Comparison of ENCODE assay signal across 15 mouse cellular contexts in the genomic region with DNA sequence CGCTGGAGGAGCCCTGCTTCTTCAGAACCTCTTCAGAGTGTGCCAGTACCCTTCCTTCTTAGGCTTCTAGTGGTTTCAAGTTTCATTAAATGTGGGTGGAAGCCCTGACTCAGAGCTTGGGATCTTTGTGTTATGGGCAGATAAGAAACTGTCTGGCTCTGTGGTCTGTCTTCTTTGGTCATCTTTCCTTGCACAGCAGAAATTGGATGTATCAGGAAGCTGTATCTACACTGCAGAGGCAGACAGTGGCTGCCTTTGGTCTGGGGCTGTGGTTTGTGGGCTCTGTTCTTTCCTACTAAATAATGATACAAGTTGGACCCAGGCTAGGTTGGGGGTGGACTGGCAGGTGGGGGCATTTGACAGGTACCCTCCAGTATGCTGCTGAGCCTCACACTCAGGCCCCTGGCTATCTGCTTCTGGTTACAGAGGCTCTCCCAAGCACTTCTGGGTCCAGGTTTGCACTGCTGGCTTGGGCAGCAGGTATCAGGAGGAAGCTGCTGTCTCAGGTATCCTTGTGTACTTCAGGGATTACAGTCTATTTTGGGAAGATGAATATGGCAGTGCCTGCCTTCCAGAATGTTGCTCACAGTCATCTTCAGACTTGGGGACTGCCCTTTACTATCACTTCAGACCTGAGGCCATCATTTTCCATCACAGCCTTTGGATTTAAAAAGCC. TPM values are rescaled to one million over a fixed set of nuclear protein-coding genes. Genes with fewer than 3 reads are reported as not detected.
DNase-seq lines count a peak whose midpoint lies in the region; ATAC-seq and TF ChIP-seq lines count a peak whose summit lies in the region.
"Had no signal": no experiment of that assay in that cellular context is flagged by ENCODE, and none has a peak within 500 bp of the region (broad histone marks: within the 10 kb centered on the region; RNA-seq: fewer than 3 reads in every experiment).

No protein-coding gene starts in this region.

- no peaks in the 10 kb centered on the region for H3K9me3 ChIP-seq in heart, embryonic 12.5 days (replicated peaks)
- no peaks in the 10 kb centered on the region for H3K9me3 ChIP-seq in liver, postnatal 0 days (ENCODE audit: low read length)
- H3K9me3 ChIP-seq: intestine, embryonic 15.5 days; limb, embryonic 15.5 days had no signal

- 55% methylated on average over 1 of the region's 1 CpGs for WGBS in heart, embryonic 12.5 days
- 31% methylated on average over 1 of the region's 1 CpGs for WGBS in liver, postnatal 0 days (ENCODE audit: insufficient replicate concordance)

- peak; percentile 68; the same call in 1 of the 2 replicates for TF ChIP-seq EP300 in liver, postnatal 0 days (IDR thresholded peaks at IDR 0.05; ENCODE audit: low read depth)

- no peak for TF ChIP-seq CTCF in liver, postnatal 0 days (IDR thresholded peaks at IDR 0.05; ENCODE audit: low read depth)

- H3K27me3 ChIP-seq in heart, embryonic 12.5 days (replicated peaks) = no peaks in the 10 kb centered on the region
- no peaks in the 10 kb centered on the region for H3K27me3 ChIP-seq in liver, postnatal 0 days (ENCODE audit: insufficient read depth, low read length)
- H3K27me3 ChIP-seq: CH12.LX; intestine, embryonic 15.5 days; limb, embryonic 15.5 days had no signal

- no peak overlapping the region for H3K4me3 ChIP-seq in heart, embryonic 12.5 days
- H3K4me3 ChIP-seq in liver, postnatal 0 days (ENCODE audit: low read depth, low read length) = no peak overlapping the region
- H3K4me3 ChIP-seq: intestine, embryonic 15.5 days; limb, embryonic 15.5 days had no signal

- no peak overlapping the region for H3K9ac ChIP-seq in heart, embryonic 12.5 days
- H3K9ac ChIP-seq in liver, postnatal 0 days (replicated peaks) = no peak overlapping the region
- H3K9ac ChIP-seq: intestine, embryonic 15.5 days; limb, embryonic 15.5 days had no signal

- no peak overlapping the region for H3K4me2 ChIP-seq in heart, embryonic 12.5 days
- no peak overlapping the region for H3K4me2 ChIP-seq in liver, postnatal 0 days (ENCODE audit: low read depth, low read length)
- H3K4me2 ChIP-seq: intestine, embryonic 15.5 days; limb, embryonic 15.5 days had no signal

- no peak for DNase-seq in heart, adult 18-20 months
- DNase-seq in MEL-GATA-1-ER (ENCODE audit: extremely low read depth, low read depth) = peak; percentile 97
- DNase-seq in liver, postnatal 0 days = no peak
- DNase-seq in natural killer cell, adult 2 months (ENCODE audit: low spot score in 2 of 2) = no peak
- DNase-seq in layer of hippocampus, postnatal 10 days (ENCODE audit: low spot score in 2 of 2) = no peak
- DNase-seq: adrenal gland, postnatal 14 days; cerebellum, adult 18-20 months; kidney, postnatal 14 days; thymus, postnatal 36 days had no signal

- H3K27ac ChIP-seq in heart, embryonic 12.5 days (ENCODE audit: poor library complexity, severe bottlenecking) = peak overlapping the region; percentile 10
- no peak overlapping the region for H3K27ac ChIP-seq in liver, postnatal 0 days (ENCODE audit: low read depth)
- H3K27ac ChIP-seq: intestine, embryonic 15.5 days; limb, embryonic 15.5 days had no signal

- no peak for ATAC-seq in heart, embryonic 12.5 days (ENCODE audit: insufficient number of reproducible peaks, low FRiP score)
- ATAC-seq in common myeloid progenitor, adult 5-6 weeks (replicated peaks; ENCODE audit: low read depth, poor library complexity, severe bottlenecking) = peak; percentile 84
- peak; percentile 24; the same call in 1 of the 2 replicates for ATAC-seq in liver, postnatal 0 days
- ATAC-seq: intestine, embryonic 15.5 days had no signal

- peaks cover 63% of the 10 kb centered on the region for H3K4me1 ChIP-seq in heart, embryonic 12.5 days (replicated peaks)
- peaks cover 36% of the 10 kb centered on the region for H3K4me1 ChIP-seq in liver, postnatal 0 days (ENCODE audit: insufficient read depth)

- H3K36me3 ChIP-seq in heart, embryonic 12.5 days = peaks cover 18% of the 10 kb centered on the region
- peaks cover 10% of the 10 kb centered on the region for H3K36me3 ChIP-seq in liver, postnatal 0 days (replicated peaks; ENCODE audit: insufficient read depth, low read length)

RNA-seq across cellular contexts. Expression of gene Banp, which starts 6.4 kb away (rescaled TPM):
- 28.4 and 31.8 TPM in 2 replicates for polyA plus RNA-seq in heart, embryonic 12.5 days (2016; fragmentation: Nextera tagmentation; extraction: Ambion mirVana)
- total RNA-seq in heart, adult 18-20 months (2021) = 10 to 100 TPM; 30.4 to 35.6 TPM
- 13.4 and 25.0 TPM in 2 replicates for total RNA-seq in common myeloid progenitor, adult 5-6 weeks (2017)
- polyA plus RNA-seq in liver, postnatal 0 days (2015; fragmentation: Nextera tagmentation; extraction: Ambion mirVana) = 7.6 and 7.9 TPM in 2 replicates
- 10 to 100 TPM; 24.7 to 32.2 TPM for total RNA-seq in layer of hippocampus, postnatal 10 days (2021)

RNA-seq across cellular contexts. Expression of gene Car5a, which starts 11.3 kb away (rescaled TPM):
- polyA plus RNA-seq in heart, embryonic 12.5 days (2016; fragmentation: Nextera tagmentation; extraction: Ambion mirVana) = not detected in 2 replicates
- not detected for total RNA-seq in heart, adult 18-20 months (2021)
- total RNA-seq in common myeloid progenitor, adult 5-6 weeks (2017) = not detected in 2 replicates
- polyA plus RNA-seq in liver, postnatal 0 days (2015; fragmentation: Nextera tagmentation; extraction: Ambion mirVana) = 5.9 and 9.6 TPM in 2 replicates
- total RNA-seq in layer of hippocampus, postnatal 10 days (2021) = not detected
- polyA plus RNA-seq: hindbrain, embryonic 11.5 days; limb, embryonic 15.5 days had no signal

RNA-seq across cellular contexts. Expression of gene Slc7a5, which starts 48.5 kb away (rescaled TPM):
- polyA plus RNA-seq in heart, embryonic 12.5 days (2016; fragmentation: Nextera tagmentation; extraction: Ambion mirVana) = 22.3 and 24.6 TPM in 2 replicates
- total RNA-seq in heart, adult 18-20 months (2021) = 1 to 10 TPM; 4.1 to 4.8 TPM
- 27.6 and 44.5 TPM in 2 replicates for total RNA-seq in common myeloid progenitor, adult 5-6 weeks (2017)
- 10.5 and 10.8 TPM in 2 replicates for polyA plus RNA-seq in liver, postnatal 0 days (2015; fragmentation: Nextera tagmentation; extraction: Ambion mirVana)
- total RNA-seq in layer of hippocampus, postnatal 10 days (2021) = 100 to 1,000 TPM; 146 to 164 TPM
